Mouse (Mus musculus) kidney, adult 2 months (tissue): ENCODE measurements around the gene Hist1h4k. TPM values are rescaled to one million over a fixed set of nuclear protein-coding genes. Genes with fewer than 3 reads are reported as not detected.
A peak's percentile ranks its signal among the peaks of the same experiment; 100 is the strongest.
"Not testable (repeated sequence)": the region's sequence is repeated elsewhere in the genome, so short reads cannot be mapped to it uniquely, and the experiment has no call there.

ENCODE experiments used
- DNase-seq: peaks from one replicate; pipeline ENCODE4 v3.0.0; 2021
- H3K27ac ChIP-seq: fragments of 200-500 bp; 2 replicates; pipeline ENCODE4 v1.5.1; 2012; ENCODE audit warnings: low read depth, low read length, control low read depth, inconsistent platforms; ENCODE audit not compliant: insufficient read depth
- H3K27me3 ChIP-seq: fragments of 200-500 bp; replicated peaks from 2 replicates; pipeline ENCODE4 v1.6.1; 2012; ENCODE audit warnings: mild to moderate bottlenecking, moderate library complexity, low read length, inconsistent platforms; ENCODE audit not compliant: control insufficient read depth, insufficient read depth
- H3K36me3 ChIP-seq: fragments of 200-500 bp; 2 replicates; pipeline ENCODE4 v1.6.1; 2012; ENCODE audit warnings: mild to moderate bottlenecking, moderate library complexity, low read length, inconsistent platforms; ENCODE audit not compliant: control insufficient read depth, insufficient read depth
- H3K4me1 ChIP-seq: fragments of 200-500 bp; 2 replicates; pipeline ENCODE4 v1.6.1; 2011; ENCODE audit warnings: low read length; ENCODE audit not compliant: control insufficient read depth, insufficient read depth
- H3K4me3 ChIP-seq: fragments of 200-500 bp; 2 replicates; pipeline ENCODE4 v1.5.1; 2011; ENCODE audit warnings: mild to moderate bottlenecking, low read depth, low read length, control low read depth; ENCODE audit not compliant: insufficient read depth
- CTCF ChIP-seq: fragments of 200-500 bp; conservative IDR thresholded peaks from 2 replicates; pipeline ENCODE4 v1.5.1; 2011; ENCODE audit warnings: low read depth, mild to moderate bottlenecking, control low read depth, low read length, moderate library complexity, mixed read lengths; ENCODE audit not compliant: insufficient read depth, insufficient read length
- POLR2A ChIP-seq: fragments of 200-500 bp; IDR thresholded peaks from one replicate; pipeline ENCODE4 v1.6.1; 2011; ENCODE audit warnings: low read depth, low read length, control low read depth
- WGBS: fragments of 180-500 bp; shearing (Covaris S2); methylation state at CpG from one replicate; pipeline ENCODE4 v1.1.7; 2018; 5-methylcytosine and 5-hydroxymethylcytosine counted together
- polyA plus RNA-seq: library from polyadenylated mRNA; depleted of rRNA; stranded (reverse); fragments of >200 nt; gene quantifications from 2 replicates; pipeline ENCODE4 v1.2.3, GENCODE M21; 2012

The Hist1h4k gene
- polyA plus RNA-seq, 1 experiment = 6.8 TPM

DNA sequence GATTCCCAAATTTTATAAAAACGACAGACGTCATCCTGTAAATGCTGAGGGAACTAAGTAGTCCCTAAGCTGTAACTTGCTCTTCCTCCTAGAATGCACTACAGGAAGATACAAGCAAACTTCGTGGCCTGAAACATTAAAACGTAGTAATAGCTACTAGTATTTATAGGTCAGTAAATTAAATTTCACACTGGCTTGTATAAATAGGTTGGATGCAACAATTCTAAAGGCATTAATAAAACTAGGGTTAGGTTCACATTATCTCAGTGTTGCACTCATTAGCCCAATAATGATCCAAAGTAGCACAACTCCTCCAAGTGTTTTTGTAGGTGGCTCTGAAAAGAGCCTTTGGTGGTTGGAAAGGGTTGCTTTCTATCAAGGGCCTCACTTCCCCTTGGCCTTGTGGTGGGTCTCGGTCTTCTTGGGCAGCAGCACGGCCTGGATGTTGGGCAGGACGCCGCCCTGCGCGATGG is 2.8 kb upstream of the Hist1h4k start:
- Histone ChIP-seq H3K4me1 (no peaks in the 10 kb centered on the region), H3K36me3 (no peaks in the 10 kb centered on the region), H3K27ac (peak overlapping the region; percentile 19; the same call in 1 of the 2 replicates), H3K4me3 (peak overlapping the region; percentile 67; the same call in 1 of the 2 replicates), H3K27me3 (0 out of 2 replicates have a peak, but pooled peaks cover 1% of the 10 kb centered on the region)
- WGBS = 13% methylated on average over 10 of the region's 10 CpGs
- TF ChIP-seq CTCF (no peak), POLR2A (no peak)
- no peak for DNase-seq

DNA sequence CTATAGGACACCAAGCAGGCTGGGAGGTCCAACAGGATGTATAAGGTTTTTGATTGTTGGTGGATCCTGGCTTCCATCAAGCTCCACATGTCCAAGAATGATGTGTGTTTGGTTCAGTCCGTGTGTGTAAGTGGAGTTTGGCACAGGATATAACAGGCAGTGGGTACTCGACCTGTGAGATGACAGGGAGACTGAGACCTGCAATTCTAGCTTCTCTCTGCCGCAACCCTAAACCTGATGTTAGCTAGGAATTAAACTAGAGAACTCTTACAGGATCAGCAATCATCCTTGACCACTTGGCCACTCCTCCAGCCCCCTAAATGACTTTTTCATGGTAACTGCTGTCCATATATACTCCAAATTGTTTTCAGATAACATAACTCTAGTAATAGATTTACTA is 2.1 kb upstream of the Hist1h4k start:
- Histone ChIP-seq H3K4me3 (no peak overlapping the region), H3K27me3 (0 out of 2 replicates have a peak, but pooled peaks cover 1% of the 10 kb centered on the region), H3K4me1 (no peaks in the 10 kb centered on the region), H3K36me3 (no peaks in the 10 kb centered on the region), H3K27ac (no peak overlapping the region)
- no peak for TF ChIP-seq CTCF
- TF ChIP-seq POLR2A = no peak
- WGBS = 50% methylated on average over 3 of the region's 3 CpGs
- DNase-seq = no peak

DNA sequence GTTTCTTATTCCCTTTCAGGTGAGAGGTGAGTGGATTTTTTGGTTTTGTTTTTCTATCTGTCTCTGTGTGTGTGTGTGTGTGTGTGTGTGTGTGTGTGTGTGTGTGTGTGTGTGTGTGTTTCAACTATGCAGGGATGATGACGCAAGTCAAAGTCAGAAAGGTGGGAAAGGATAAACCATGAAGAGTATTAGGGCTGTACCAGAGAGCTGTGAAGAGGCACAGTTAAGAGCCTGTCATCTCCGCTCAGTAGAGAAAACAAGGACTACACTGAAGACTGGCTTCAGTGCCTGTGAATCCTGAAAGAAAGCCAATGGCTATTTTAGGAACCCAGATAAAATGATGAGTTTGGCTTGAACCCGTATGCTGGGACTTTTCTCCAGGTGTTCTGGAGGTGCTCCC is 1.5 kb upstream of the Hist1h4k start:
- H3K27ac ChIP-seq = no peak overlapping the region
- no peak for DNase-seq
- no peaks in the 10 kb centered on the region for H3K36me3 ChIP-seq
- no peak overlapping the region for H3K4me3 ChIP-seq
- no peak for TF ChIP-seq POLR2A
- TF ChIP-seq CTCF = no peak
- WGBS = 89% methylated on average over 3 of the region's 3 CpGs
- no peaks in the 10 kb centered on the region for H3K4me1 ChIP-seq
- H3K27me3 ChIP-seq = 0 out of 2 replicates have a peak, but pooled peaks cover 1% of the 10 kb centered on the region

DNA sequence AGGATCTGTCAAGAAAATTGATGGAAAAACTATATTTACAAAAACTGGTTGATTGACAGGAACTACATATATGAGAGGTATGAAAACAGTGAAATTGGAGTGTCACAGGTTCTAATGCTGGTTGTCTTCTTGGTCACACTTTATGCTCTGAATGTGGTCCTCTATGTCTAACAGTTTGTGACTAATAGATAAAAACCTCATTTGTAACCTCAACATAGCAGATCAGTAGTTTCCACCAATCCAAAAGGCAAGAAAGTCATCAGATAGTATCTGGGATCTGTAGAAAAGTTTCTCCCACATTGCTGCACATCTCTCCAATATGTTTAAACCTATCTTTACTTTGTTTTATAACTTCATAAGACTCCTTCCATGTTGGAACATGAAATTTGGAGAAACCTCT is 1.1 kb upstream of the Hist1h4k start:
- H3K4me1 ChIP-seq = no peaks in the 10 kb centered on the region
- no peak overlapping the region for H3K4me3 ChIP-seq
- no peaks in the 10 kb centered on the region for H3K36me3 ChIP-seq
- H3K27me3 ChIP-seq = 0 out of 2 replicates have a peak, but pooled peaks cover 1% of the 10 kb centered on the region
- H3K27ac ChIP-seq = no peak overlapping the region
- TF ChIP-seq POLR2A = no peak
- TF ChIP-seq CTCF = no peak
- DNase-seq = no peak

DNA sequence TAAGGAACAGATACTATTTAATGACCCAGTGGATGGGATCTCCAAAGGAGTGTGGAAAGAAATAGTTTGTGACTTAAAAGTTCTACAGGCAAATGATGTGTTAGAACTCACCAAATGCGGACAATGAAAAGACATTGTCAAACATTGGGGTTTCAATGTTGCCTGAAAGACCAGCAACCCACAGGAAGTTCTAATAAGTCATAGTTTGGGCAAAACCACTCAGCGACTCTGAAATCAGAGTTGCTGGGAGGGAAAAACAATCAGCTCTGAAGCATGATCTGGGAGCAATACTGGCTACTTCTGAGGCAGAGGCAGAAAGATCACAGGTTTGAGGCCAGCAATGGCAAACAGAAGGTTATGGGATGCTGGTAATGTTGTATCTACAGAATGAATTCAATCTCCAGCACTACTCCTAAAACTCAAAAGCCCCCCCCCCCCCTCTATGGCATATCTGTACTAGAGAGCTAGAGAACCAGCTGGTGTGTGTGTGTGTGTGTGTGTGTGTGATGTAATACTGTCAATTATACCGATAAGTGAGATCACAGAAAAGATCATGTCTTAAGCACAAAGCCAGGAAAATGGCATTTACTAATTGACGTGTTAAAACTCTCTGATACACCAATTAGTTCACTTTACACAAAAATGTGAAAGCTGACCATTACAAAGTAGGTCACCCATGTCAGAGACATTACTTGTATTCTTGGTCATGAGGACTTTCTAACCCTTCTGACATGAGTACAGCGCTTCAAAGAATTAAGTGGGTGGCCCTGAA is 732 bp downstream of the Hist1h4k start:
- Histone ChIP-seq H3K27me3 (0 out of 2 replicates have a peak, but pooled peaks cover 1% of the 10 kb centered on the region), H3K36me3 (no peaks in the 10 kb centered on the region), H3K4me3 (peak overlapping the region; percentile 45), H3K4me1 (no peaks in the 10 kb centered on the region), H3K27ac (no peak overlapping the region)
- TF ChIP-seq POLR2A (no peak), CTCF (no peak)
- DNase-seq = no peak
- 26% methylated on average over 5 of the region's 5 CpGs for WGBS

DNA sequence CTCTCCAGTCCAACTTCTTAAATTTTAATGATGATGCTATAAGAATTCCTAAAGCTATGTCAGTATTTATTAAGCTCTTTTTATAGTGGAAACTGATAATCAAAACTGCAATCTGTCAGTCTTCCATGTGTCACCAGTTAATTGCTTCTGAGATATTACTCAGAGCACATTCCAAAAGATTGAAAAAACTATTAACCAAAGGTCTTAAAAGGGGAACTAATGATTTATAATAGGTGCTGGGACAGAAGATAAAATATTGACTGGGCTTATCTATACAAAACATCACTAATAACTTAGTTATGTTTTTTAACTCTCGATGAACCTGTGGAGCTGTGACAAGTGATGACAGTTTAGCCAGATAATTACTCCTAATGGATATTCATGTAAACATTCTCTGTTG is 5.3 kb downstream of the Hist1h4k start:
- Histone ChIP-seq H3K27ac (no peak overlapping the region), H3K27me3 (no peaks in the 10 kb centered on the region), H3K4me3 (no peak overlapping the region), H3K36me3 (no peaks in the 10 kb centered on the region), H3K4me1 (no peaks in the 10 kb centered on the region)
- WGBS = 87% methylated on average over 1 of the region's 1 CpGs
- no peak for DNase-seq
- TF ChIP-seq POLR2A = no peak
- no peak for TF ChIP-seq CTCF

DNA sequence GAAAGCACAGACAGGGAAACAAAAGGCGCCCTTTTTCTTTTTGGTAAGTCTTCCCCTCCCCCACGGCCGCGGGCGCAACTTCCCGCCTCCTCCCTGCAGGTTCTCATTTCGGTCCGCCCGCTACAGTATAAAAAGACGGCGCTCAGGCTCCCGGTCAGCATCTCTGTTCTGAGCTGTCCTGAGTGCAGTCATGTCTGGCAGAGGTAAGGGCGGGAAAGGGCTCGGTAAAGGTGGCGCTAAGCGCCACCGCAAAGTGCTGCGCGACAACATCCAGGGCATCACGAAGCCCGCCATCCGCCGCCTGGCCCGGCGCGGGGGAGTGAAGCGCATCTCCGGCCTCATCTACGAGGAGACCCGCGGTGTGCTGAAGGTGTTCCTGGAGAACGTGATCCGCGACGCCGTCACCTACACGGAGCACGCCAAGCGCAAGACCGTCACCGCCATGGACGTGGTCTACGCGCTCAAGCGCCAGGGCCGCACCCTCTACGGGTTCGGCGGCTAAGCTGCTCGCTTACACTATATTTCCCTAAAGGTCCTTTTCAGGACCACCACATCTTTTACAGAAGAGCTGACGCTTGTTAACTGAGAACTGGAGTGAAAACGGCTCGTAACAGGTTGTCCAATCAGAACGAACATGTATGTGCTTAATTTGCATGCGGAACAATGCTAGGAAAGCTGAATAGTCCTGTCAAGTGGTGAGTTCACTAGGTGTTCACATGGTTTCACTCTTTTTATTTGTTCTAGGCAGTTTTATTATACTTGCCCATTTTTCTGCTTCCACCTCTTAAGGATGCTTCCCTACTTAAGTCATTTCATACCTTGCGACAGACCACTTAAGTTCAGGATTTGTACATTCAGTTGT is 15.2 kb downstream of the Hist1h4k start, which contains the start of gene Hist1h4j:
Hist1h4j (plus strand) TSS at position 159 of the 862 bp plus-strand sequence.
- not testable (repeated sequence) for H3K36me3 ChIP-seq, H3K4me1 ChIP-seq, H3K27me3 ChIP-seq, H3K27ac ChIP-seq
- DNase-seq = peak; percentile 61
- WGBS = 1% methylated on average over 51 of the region's 56 CpGs
- peak within 1 kb of the TSS; percentile 57 for H3K4me3 ChIP-seq
